Mouse (Mus musculus): ENCODE data around the gene Mmp14. TPM values are rescaled to one million over a fixed set of nuclear protein-coding genes. Genes with fewer than 3 reads are reported as not detected.
A peak's percentile ranks its signal among the peaks of the same experiment; 100 is the strongest.

Mmp14 gene
- polyA plus RNA-seq, 1 experiment from 2014 or later: 58.5 TPM

- H3K4me1 ChIP-seq (ENCODE audit: control insufficient read depth, insufficient read depth, low read length): no peaks in the 10 kb centered on the region
- H3K36me3 ChIP-seq (ENCODE audit: control insufficient read depth, insufficient read depth, low read length): no peaks in the 10 kb centered on the region
- H3K4me2 ChIP-seq (ENCODE audit: low read length): no peak overlapping the region
- H3K27me3 ChIP-seq (ENCODE audit: control insufficient read depth, insufficient read depth, low read length): no peaks in the 10 kb centered on the region
- H3K9me3 ChIP-seq (ENCODE audit: control insufficient read depth, low read length): no peaks in the 10 kb centered on the region
- H3K27ac ChIP-seq (replicated peaks; ENCODE audit: low read depth, low read length): no peak overlapping the region
- no peak overlapping the region for H3K4me3 ChIP-seq (replicated peaks; ENCODE audit: low read depth, low read length)
- WGBS: 95% methylated on average over 7 of the region's 7 CpGs
- H3K9ac ChIP-seq (replicated peaks; ENCODE audit: low read length): no peak overlapping the region
- ATAC-seq (ENCODE audit: low FRiP score, low TSS enrichment) (no peak), DNase-seq (no peak)
Measured at GRCm38 (mm10) chr14:54485899-54486298, 54.5 kb downstream of the Mmp14 start.

GRCm38 (mm10) chr14:54487732-54488131 lies 56.3 kb downstream of the Mmp14 start:
- H3K4me3 ChIP-seq (replicated peaks; ENCODE audit: low read depth, low read length): no peak overlapping the region
- H3K27me3 ChIP-seq (ENCODE audit: control insufficient read depth, insufficient read depth, low read length): no peaks in the 10 kb centered on the region
- H3K9ac ChIP-seq (replicated peaks; ENCODE audit: low read length): no peak overlapping the region
- 67% methylated on average over 2 of the region's 2 CpGs for WGBS
- no peaks in the 10 kb centered on the region for H3K4me1 ChIP-seq (ENCODE audit: control insufficient read depth, insufficient read depth, low read length)
- H3K27ac ChIP-seq (replicated peaks; ENCODE audit: low read depth, low read length): no peak overlapping the region
- no peaks in the 10 kb centered on the region for H3K36me3 ChIP-seq (ENCODE audit: control insufficient read depth, insufficient read depth, low read length)
- no peak overlapping the region for H3K4me2 ChIP-seq (ENCODE audit: low read length)
- no peaks in the 10 kb centered on the region for H3K9me3 ChIP-seq (ENCODE audit: control insufficient read depth, low read length)
- no peak for ATAC-seq (ENCODE audit: low FRiP score, low TSS enrichment)
- DNase-seq: peak; percentile 54

- H3K4me1 ChIP-seq (ENCODE audit: control insufficient read depth, insufficient read depth, low read length): no peaks in the 10 kb centered on the region
- no peak overlapping the region for H3K9ac ChIP-seq (replicated peaks; ENCODE audit: low read length)
- no peaks in the 10 kb centered on the region for H3K36me3 ChIP-seq (ENCODE audit: control insufficient read depth, insufficient read depth, low read length)
- no peaks in the 10 kb centered on the region for H3K9me3 ChIP-seq (ENCODE audit: control insufficient read depth, low read length)
- no peak overlapping the region for H3K4me2 ChIP-seq (ENCODE audit: low read length)
- ATAC-seq (ENCODE audit: low FRiP score, low TSS enrichment) (no peak), DNase-seq (no peak)
- no peaks in the 10 kb centered on the region for H3K27me3 ChIP-seq (ENCODE audit: control insufficient read depth, insufficient read depth, low read length)
- H3K27ac ChIP-seq (replicated peaks; ENCODE audit: low read depth, low read length): no peak overlapping the region
- no peak overlapping the region for H3K4me3 ChIP-seq (replicated peaks; ENCODE audit: low read depth, low read length)
Measured at GRCm38 (mm10) chr14:54488350-54488749, 56.9 kb downstream of the Mmp14 start.

- DNase-seq (no peak), ATAC-seq (ENCODE audit: low FRiP score, low TSS enrichment) (no peak)
- Histone ChIP-seq H3K9me3 (ENCODE audit: control insufficient read depth, low read length) (no peaks in the 10 kb centered on the region), H3K4me2 (ENCODE audit: low read length) (no peak overlapping the region), H3K27me3 (ENCODE audit: control insufficient read depth, insufficient read depth, low read length) (no peaks in the 10 kb centered on the region), H3K9ac (replicated peaks; ENCODE audit: low read length) (no peak overlapping the region), H3K4me1 (ENCODE audit: control insufficient read depth, insufficient read depth, low read length) (no peaks in the 10 kb centered on the region), H3K4me3 (replicated peaks; ENCODE audit: low read depth, low read length) (no peak overlapping the region), H3K27ac (replicated peaks; ENCODE audit: low read depth, low read length) (no peak overlapping the region), H3K36me3 (ENCODE audit: control insufficient read depth, insufficient read depth, low read length) (no peaks in the 10 kb centered on the region)
- WGBS: 69% methylated on average over 18 of the region's 18 CpGs
Measured at GRCm38 (mm10) chr14:54492345-54493131, 61.1 kb downstream of the Mmp14 start.

GRCm38 (mm10) chr14:54493236-54493635 lies 61.8 kb downstream of the Mmp14 start:
- Histone ChIP-seq H3K4me2 (ENCODE audit: low read length) (no peak overlapping the region), H3K9ac (replicated peaks; ENCODE audit: low read length) (no peak overlapping the region), H3K4me1 (ENCODE audit: control insufficient read depth, insufficient read depth, low read length) (no peaks in the 10 kb centered on the region), H3K9me3 (ENCODE audit: control insufficient read depth, low read length) (no peaks in the 10 kb centered on the region), H3K27ac (replicated peaks; ENCODE audit: low read depth, low read length) (no peak overlapping the region), H3K4me3 (replicated peaks; ENCODE audit: low read depth, low read length) (no peak overlapping the region), H3K36me3 (ENCODE audit: control insufficient read depth, insufficient read depth, low read length) (no peaks in the 10 kb centered on the region), H3K27me3 (ENCODE audit: control insufficient read depth, insufficient read depth, low read length) (no peaks in the 10 kb centered on the region)
- 91% methylated on average over 5 of the region's 5 CpGs for WGBS
- no peak for DNase-seq
- ATAC-seq (ENCODE audit: low FRiP score, low TSS enrichment): no peak

GRCm38 (mm10) chr14:54494234-54494633 lies 62.8 kb downstream of the Mmp14 start:
- WGBS: 2% methylated on average over 3 of the region's 3 CpGs
- no peaks in the 10 kb centered on the region for H3K36me3 ChIP-seq (ENCODE audit: control insufficient read depth, insufficient read depth, low read length)
- no peaks in the 10 kb centered on the region for H3K4me1 ChIP-seq (ENCODE audit: control insufficient read depth, insufficient read depth, low read length)
- H3K27me3 ChIP-seq (ENCODE audit: control insufficient read depth, insufficient read depth, low read length): no peaks in the 10 kb centered on the region
- DNase-seq (peak; percentile 81), ATAC-seq (ENCODE audit: low FRiP score, low TSS enrichment) (peak; percentile 17; the same call in 1 of the 2 replicates)
- H3K4me3 ChIP-seq (replicated peaks; ENCODE audit: low read depth, low read length): no peak overlapping the region
- no peak overlapping the region for H3K9ac ChIP-seq (replicated peaks; ENCODE audit: low read length)
- H3K9me3 ChIP-seq (ENCODE audit: control insufficient read depth, low read length): no peaks in the 10 kb centered on the region
- H3K27ac ChIP-seq (replicated peaks; ENCODE audit: low read depth, low read length): no peak overlapping the region
- no peak overlapping the region for H3K4me2 ChIP-seq (ENCODE audit: low read length)

Other genes with a start within 250 kb of the Mmp14 start
- gene Dad1, start 177.5 kb upstream of the Mmp14 start, polyA plus RNA-seq (2014; fragmentation: Nextera tagmentation; extraction: Ambion mirVana): 338 and 385 TPM in 2 replicates
- 46.6 and 48.0 TPM in 2 replicates for gene Abhd4, start 177.4 kb upstream of the Mmp14 start, polyA plus RNA-seq (2014; fragmentation: Nextera tagmentation; extraction: Ambion mirVana)
- not detected in 2 replicates for gene Olfr49, start 146.7 kb upstream of the Mmp14 start, polyA plus RNA-seq (2014; fragmentation: Nextera tagmentation; extraction: Ambion mirVana)
- gene Oxa1l, start 70.8 kb upstream of the Mmp14 start, polyA plus RNA-seq (2014; fragmentation: Nextera tagmentation; extraction: Ambion mirVana): 58.6 and 71.2 TPM in 2 replicates
- gene Slc7a7, start 13.8 kb upstream of the Mmp14 start, polyA plus RNA-seq (2014; fragmentation: Nextera tagmentation; extraction: Ambion mirVana): 3.5 and 4.0 TPM in 2 replicates
- gene Mrpl52, start 4.7 kb upstream of the Mmp14 start, polyA plus RNA-seq (2014; fragmentation: Nextera tagmentation; extraction: Ambion mirVana): 293 and 337 TPM in 2 replicates
- gene Lrp10, start 32.5 kb downstream of the Mmp14 start, polyA plus RNA-seq (2014; fragmentation: Nextera tagmentation; extraction: Ambion mirVana): 26.1 and 27.5 TPM in 2 replicates
- 37.2 and 44.6 TPM in 2 replicates for gene Rem2, start 44.5 kb downstream of the Mmp14 start, polyA plus RNA-seq (2014; fragmentation: Nextera tagmentation; extraction: Ambion mirVana)
- 76.9 and 92.5 TPM in 2 replicates for gene Prmt5, start 85.9 kb downstream of the Mmp14 start, polyA plus RNA-seq (2014; fragmentation: Nextera tagmentation; extraction: Ambion mirVana)
- 13.3 and 14.7 TPM in 2 replicates for gene Haus4, start 123.0 kb downstream of the Mmp14 start, polyA plus RNA-seq (2014; fragmentation: Nextera tagmentation; extraction: Ambion mirVana)
- 3.6 and 4.8 TPM in 2 replicates for gene Ajuba, start 145.9 kb downstream of the Mmp14 start, polyA plus RNA-seq (2014; fragmentation: Nextera tagmentation; extraction: Ambion mirVana)
- 5.4 and 6.1 TPM in 2 replicates for gene 4931414P19Rik, start 174.4 kb downstream of the Mmp14 start, polyA plus RNA-seq (2014; fragmentation: Nextera tagmentation; extraction: Ambion mirVana)
- 409 and 454 TPM in 2 replicates for gene Psmb5, start 186.4 kb downstream of the Mmp14 start, polyA plus RNA-seq (2014; fragmentation: Nextera tagmentation; extraction: Ambion mirVana)
- 0.18 TPM in 1 of 2 replicates, not detected in the other for gene Psmb11, start 189.8 kb downstream of the Mmp14 start, polyA plus RNA-seq (2014; fragmentation: Nextera tagmentation; extraction: Ambion mirVana)
- gene Gm17606, start 209.3 kb downstream of the Mmp14 start, polyA plus RNA-seq (2014; fragmentation: Nextera tagmentation; extraction: Ambion mirVana): not detected in 2 replicates
- 11.6 and 12.4 TPM in 2 replicates for gene Cdh24, start 209.8 kb downstream of the Mmp14 start, polyA plus RNA-seq (2014; fragmentation: Nextera tagmentation; extraction: Ambion mirVana)